Mouse (Mus musculus) liver, adult 2 months (tissue): ENCODE data around the gene Dhrs7c.

ENCODE experiments used
- CTCF ChIP-seq: fragments of 200-500 bp; IDR thresholded peaks from 2 replicates; pipeline ENCODE4 v1.5.1; 2011; ENCODE audit warnings: low read depth, low read length, control low read depth
- POLR2A ChIP-seq: fragments of 200-500 bp; IDR thresholded peaks from 2 replicates; pipeline ENCODE4 v1.6.1; 2011; ENCODE audit warnings: low read length, control low read depth; ENCODE audit not compliant: insufficient read depth; ENCODE audit errors: extremely low read depth

DNA sequence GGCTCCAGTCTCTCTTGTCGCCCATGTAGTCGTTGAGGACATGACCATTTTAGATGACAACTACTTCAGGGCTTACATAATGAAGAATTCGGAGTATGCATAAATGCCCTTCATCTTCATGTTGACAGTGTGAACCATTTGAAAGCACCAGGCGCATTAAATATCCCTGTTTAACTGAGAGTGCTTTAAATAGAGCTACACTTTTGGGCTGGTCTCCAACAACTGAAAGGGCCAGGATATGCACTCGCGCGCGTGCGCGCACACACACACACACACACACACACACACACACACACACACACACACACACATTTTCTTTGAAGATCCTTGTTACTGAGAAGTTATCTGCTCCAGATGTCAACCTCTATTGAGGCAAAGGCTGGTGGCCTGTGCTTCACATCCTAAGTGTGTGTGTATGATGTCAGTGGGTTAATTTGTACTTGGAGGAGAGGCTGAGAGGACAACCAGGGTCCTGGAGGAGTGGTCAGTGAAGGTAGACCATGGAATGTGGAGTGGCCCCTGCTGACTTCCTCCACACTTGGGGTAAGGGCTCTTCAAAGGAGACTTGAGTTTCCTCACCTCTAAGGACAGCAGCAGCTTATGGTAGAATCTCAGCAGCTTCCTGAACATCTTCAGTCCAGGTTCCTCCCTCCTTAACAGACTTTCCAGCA lies 37.6 kb downstream of the Dhrs7c start:
- no peak for TF ChIP-seq CTCF
- TF ChIP-seq POLR2A: no peak
